Mouse (Mus musculus): ENCODE results near the gene Yod1. TPM values are rescaled to one million over a fixed set of nuclear protein-coding genes. Genes with fewer than 3 reads are reported as not detected.

The Yod1 gene
- total RNA-seq, 2 experiments from 2014 or later, result 3.0 to 3.9 TPM

DNA sequence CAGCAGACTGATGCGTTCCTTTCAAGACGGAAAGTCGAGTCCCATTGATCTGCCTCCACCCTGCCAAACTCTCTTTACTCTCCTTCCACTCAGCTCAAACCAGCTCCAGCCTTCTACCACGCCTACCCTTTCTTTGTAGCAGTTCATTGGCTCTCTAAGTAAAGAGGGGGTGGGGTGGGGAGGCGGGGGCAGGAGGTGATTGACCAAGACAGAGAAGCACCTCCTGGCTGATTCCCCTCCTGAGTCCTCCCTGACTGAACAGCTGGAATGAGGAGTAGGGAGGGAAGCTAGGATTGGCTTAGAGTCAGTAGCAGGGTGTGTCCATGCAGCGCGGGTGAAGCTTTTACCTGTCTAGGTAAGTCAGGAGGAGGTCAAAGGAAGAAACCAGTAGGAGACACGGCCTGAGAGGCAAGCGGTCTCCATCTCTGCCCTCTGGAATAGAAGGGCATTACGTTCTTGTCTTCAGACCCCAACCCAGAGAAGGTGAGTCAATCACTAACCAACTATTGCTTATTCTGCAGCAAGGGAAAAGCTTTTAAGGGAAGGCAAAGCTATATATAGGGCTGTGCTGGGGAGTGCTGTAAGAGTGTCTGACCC lies 14.7 kb downstream of the Yod1 start, which contains the start of gene AA986860:
TSS of gene AA986860 (plus strand) at position 236 of the 597 bp plus-strand sequence.
- intact Hi-C loops (cut with DNase I), result no loop called here
- no peak for DNase-seq

- DNase-seq, result no peak
- intact Hi-C loops (cut with DNase I), result no loop called here
Observed at GRCm38 (mm10) chr1:130732706-130733658, 15.9 kb downstream of the Yod1 start.

- intact Hi-C loops (cut with DNase I), result no loop called here
- DNase-seq, result no peak
Observed at GRCm38 (mm10) chr1:130733671-130734070, 16.5 kb downstream of the Yod1 start.

- DNase-seq, result no peak
- intact Hi-C loops (cut with DNase I), result no loop called here
Observed at GRCm38 (mm10) chr1:130734452-130734851, 17.3 kb downstream of the Yod1 start.

GRCm38 (mm10) chr1:130734852-130735251 lies 17.7 kb downstream of the Yod1 start:
- intact Hi-C loops (cut with DNase I), result no loop called here
- no peak for DNase-seq

DNA sequence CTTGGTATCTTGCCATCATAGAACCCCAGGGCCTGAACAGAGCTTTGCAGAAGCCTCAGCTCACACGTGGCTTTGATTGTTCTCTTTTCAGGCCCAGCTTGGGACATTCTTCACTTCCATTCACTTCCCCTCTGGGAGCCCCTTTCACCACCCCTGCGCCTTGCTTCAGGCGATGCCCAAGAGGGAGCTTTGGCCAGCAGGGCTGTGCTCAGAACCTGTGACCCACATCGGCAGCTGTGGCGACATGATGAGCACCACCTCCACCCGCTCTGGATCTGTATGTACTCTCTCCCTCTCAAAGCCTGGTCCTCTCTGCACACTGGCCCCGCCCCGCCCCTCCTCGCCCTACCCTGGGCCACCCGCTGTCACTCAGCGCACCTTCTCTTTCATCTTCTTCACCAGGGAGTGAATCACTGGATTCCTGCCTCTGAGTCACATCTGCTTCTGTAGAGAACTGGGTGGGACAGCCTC lies 20.3 kb downstream of the Yod1 start:
- no peak for DNase-seq
- intact Hi-C loops (cut with DNase I), result no loop called here

- intact Hi-C loops (cut with DNase I), result no loop called here
- DNase-seq, result no peak
Observed at GRCm38 (mm10) chr1:130737916-130738315, 20.8 kb downstream of the Yod1 start.

GRCm38 (mm10) chr1:130738551-130739106 lies 21.5 kb downstream of the Yod1 start:
- intact Hi-C loops (cut with DNase I), result no loop called here
- no peak for DNase-seq

- DNase-seq, result no peak
Observed at GRCm38 (mm10) chr1:130739636-130740035, 22.5 kb downstream of the Yod1 start.

GRCm38 (mm10) chr1:130740227-130740648 lies 23.1 kb downstream of the Yod1 start:
- no peak for DNase-seq
- intact Hi-C loops (cut with DNase I), result no loop called here

More at GRCm38 (mm10) chr1:130739636-130740035, 22.5 kb downstream of the Yod1 start:
- intact Hi-C loops (cut with DNase I), result no loop called here

DNA sequence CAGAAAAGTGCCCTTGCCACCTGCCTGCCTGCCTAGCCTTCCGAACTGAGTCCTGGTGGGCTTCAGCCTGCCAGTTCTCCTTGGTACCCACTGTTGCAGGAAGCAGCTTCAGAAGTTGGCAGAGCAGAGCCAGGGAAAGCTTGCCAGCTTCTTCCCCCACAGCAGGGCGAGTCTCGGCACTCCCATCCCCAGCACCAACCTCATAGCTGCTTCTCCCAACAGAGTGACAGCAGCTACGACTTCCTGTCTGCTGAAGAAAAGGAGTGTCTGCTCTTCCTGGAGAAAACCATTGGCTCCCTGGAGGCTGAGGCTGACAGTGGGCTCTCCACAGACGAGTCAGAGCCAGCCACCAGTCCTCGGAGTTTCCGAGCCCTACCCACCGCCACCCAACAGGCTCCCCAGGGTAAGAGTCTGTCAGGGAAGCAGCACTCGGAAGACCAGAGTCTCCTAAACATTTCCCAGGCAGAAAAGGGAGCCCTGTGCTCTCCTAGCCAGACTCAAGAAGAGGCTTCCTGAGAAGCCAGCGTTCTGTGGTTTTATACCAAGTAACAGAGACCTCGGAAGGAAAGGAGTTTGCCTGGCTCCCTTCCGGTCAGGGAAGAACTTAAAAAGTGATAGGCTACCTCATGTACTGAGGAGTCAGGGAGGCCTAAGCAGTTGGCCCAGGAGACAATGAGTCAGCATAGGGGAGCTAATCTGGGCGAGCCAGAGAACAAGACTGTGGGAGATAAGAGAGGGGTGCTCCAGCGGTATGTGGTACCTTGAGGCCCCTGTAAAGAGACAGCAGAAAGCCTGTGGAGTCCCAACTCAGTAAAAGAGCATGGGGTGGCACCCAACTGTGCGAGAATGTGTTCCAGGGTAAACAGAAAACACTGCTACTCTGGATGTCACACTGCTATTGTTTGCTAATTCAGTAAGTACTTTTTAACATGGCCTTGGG lies 23.9 kb downstream of the Yod1 start:
- intact Hi-C loops (cut with DNase I), result no loop called here
- DNase-seq, result no peak

GRCm38 (mm10) chr1:130742201-130742600 lies 25.1 kb downstream of the Yod1 start:
- intact Hi-C loops (cut with DNase I), result no loop called here
- DNase-seq, result no peak

- intact Hi-C loops (cut with DNase I), result no loop called here
- no peak for DNase-seq
Observed at GRCm38 (mm10) chr1:130743775-130744174, 26.6 kb downstream of the Yod1 start.

DNA sequence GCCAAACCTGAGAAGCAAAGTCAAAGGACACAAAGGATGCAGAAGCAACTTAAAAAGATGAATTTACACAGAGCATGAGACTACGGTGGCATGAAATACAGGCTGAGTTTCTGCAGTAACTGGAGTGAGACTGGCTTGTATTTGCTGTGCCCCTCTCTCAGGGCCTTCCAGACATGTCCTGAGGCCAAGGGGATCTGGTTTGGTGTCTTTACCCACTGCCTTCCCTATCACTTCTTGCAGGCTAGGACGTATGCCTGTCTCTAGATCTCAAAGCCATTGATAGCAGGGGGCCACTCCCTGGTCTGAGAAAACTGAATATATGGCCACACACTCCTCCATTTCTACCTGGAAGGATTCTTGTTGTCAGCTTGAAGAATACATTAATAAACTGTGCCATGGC lies 27.1 kb downstream of the Yod1 start:
- intact Hi-C loops (cut with DNase I), result no loop called here
- DNase-seq, result no peak

- DNase-seq, result no peak
- intact Hi-C loops (cut with DNase I), result no loop called here
Observed at GRCm38 (mm10) chr1:130744961-130745360, 27.8 kb downstream of the Yod1 start.

- no peak for DNase-seq
- intact Hi-C loops (cut with DNase I), result no loop called here
Observed at GRCm38 (mm10) chr1:130745591-130745990, 28.5 kb downstream of the Yod1 start.

DNA sequence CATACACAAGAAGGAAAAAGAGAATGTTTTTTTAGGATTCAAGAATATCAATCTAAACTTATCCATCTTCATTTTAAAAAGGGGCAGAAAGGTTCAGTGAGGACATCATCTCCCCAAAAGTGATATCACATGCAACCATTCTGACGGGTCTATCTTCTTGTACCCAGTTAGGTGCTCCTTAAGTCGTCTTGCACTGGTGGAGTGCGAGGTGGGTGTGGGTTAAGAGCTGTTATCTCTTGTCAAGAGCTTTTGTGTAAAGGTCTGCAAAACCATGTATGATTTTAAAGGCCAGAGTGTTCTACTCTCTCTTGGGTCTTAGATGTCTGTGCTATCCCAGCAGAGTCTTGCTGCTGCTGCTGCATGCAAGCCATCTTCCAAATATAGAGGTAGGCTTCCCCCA lies 29.7 kb downstream of the Yod1 start:
- DNase-seq, result no peak
- intact Hi-C loops (cut with DNase I), result no loop called here

DNA sequence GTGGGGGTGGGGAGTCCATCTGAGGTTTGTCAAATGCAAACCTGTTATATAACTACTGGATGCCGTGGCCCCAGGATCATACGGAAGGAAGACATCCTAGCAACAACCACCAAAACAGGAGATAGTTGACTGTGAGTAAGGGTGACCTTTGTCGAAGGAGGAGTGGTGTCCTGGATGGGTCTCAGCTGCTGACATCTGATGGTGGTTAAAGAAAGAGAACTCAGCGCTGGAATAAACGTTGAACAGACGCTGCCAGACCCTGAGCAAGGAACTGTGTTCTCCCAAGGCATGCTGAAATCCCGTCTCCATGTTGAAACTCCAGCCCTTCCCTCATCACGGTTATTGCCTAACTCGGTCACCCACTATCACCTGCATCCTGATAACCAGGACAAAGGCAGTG lies 42.6 kb downstream of the Yod1 start:
- DNase-seq, result no peak
- intact Hi-C loops (cut with DNase I), result no loop called here

- intact Hi-C loops (cut with DNase I), result no loop called here
- no peak for DNase-seq
Observed at GRCm38 (mm10) chr1:130761597-130761996, 44.5 kb downstream of the Yod1 start.

DNA sequence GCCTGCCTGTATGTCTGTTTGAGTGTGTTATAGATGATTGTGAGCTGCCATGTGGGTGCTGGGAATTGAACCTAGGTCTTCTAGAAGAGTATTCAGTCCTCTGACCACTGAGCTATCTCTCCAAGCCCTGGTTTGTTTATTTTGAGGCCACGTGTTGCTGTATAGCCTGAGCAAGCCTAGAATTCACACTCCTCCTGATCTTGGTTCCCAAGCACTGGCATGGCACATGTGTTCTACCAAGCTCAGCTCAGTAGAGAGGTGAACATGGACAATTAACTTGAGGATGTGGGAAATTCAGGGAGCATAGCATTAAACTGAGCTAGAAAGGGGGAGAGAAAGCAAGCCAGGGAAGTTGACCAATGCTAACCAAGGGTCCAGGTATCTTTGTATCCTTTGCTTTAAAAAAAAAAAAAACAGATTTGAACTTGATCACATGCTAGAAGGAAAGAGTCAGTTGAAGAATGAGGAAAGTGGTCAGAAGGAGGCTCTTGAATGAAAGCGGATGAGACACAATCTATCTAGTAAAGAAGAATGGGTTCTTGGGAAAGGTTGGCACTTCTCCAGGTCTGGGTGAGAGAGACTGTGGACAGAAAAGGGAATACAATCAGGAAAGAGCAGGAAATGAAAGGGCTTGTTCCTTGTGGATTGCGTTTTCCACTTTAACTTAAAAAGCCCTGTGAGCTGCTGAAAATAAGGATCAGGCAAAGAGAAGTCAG lies 45.1 kb downstream of the Yod1 start:
- no peak for DNase-seq
- intact Hi-C loops (cut with DNase I), result no loop called here
